Mouse (Mus musculus): ENCODE measurements around the gene Gm9964.

- TF ChIP-seq CTCF (IDR thresholded peaks at IDR 0.05; ENCODE audit: low read depth, low read length) = no peak
- TF ChIP-seq POLR2A (IDR thresholded peaks at IDR 0.05; ENCODE audit: insufficient read depth, low read length) = no peak
These were observed 32.3 kb downstream of the Gm9964 start for GRCm38 (mm10) chr11:79264376-79264775.

Measured in ES-Bruce4 (cell line).